Mouse (Mus musculus): ENCODE results near the gene Ywhag.

Gene Ywhag

DNA sequence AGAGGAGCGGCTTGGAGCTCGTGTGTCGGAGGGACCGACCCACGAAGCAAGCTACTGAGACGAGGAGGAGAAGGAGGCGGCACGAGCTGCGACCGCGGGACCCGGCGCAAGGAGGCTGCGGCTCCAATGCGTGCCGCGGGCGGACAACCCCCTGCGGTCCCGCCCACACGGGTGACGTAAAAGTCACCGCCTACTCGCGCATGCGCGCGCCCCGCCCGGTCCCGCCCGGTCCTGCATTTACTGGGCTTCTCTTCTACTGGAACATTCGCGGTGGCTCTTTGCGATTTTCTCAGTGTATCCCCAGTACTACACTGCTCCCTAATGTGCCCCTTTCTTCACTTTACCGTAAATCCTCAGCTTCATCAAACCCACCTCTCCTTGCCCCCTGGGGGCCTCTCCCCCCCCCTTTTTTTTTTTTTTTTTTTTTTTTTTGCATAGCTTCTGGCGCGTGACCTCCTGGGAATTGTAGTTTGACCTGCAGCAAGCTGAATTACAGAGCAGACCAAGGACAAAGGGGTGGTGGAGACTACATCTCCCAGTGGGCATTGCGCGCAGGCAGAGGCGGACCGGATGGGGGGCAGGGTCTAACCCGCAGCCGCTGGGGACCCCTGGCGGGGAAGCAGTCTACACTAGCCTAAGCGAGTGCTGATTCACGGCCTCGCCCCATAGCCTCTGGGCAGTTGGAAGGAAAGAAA is at the start of gene Ywhag:
Gene Ywhag, minus strand, starts transcription at position 136 of the 695 bp plus-strand sequence.
- DNase-seq (ENCODE audit: low spot score in 2 of 2): peak; percentile 93 to 95

DNA sequence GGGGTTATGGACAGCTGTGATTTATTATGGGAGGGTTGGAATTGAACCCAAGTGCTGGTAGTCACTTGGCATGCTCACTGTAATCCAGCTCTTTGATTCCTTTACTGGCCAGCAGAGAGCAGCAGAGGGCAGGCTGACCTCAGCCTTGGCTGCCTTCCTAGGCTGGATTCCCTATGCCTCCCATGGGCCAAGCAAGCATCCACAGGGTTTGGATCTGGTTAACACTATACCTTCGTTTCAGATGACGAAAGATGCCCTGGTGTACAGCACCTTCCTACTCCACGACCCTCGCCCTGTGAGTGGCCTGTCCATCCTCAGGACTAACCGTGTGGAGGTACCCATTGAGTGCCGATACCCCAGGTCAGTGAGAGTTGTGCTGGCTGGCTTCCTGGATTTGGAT is 48.0 kb upstream of the Ywhag start:
- DNase-seq (ENCODE audit: low spot score in 2 of 2): no peak

DNA sequence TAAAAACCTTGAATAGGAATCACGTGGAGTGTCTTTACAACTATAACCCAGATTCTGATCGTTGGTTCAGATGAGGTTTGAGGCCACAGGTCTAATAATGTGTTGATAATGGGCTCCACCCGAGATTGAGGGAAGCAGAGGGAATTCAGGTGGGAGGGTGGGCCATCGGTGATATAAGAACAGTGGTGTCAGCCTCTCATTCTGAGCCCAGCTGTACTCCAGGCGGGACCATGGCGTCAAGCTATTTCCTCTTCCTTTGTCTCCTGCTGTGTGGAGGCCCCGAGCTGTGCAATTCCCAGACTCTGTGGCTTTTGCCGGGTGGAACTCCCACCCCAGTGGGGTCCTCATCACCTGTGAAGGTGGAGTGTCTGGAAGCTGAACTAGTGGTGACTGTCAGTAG is 45.5 kb upstream of the Ywhag start, which contains the start of gene Zp3:
Gene Zp3, plus strand, starts transcription at position 196 of the 400 bp plus-strand sequence.
- DNase-seq (ENCODE audit: low spot score in 2 of 2): no peak

DNA sequence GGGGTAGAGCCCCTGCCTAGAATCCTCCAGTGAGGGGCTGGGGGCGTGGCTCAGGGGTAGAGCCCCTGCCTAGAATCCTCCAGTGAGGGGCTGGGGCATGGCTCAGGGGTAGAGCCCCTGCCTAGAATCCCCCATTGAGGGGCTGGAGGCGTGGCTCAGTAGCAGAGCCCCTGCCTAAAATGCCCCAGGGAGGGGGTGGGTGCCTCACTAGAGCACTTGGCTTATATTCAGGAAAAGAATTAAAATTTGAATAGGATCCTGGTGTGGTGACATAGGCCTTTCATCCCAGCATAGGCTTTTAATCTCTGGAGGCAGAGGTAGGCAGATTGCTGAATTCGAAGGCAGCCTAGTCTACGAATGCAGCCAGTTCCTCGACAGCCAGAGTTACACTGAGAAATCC is 45.0 kb upstream of the Ywhag start:
- no peak for DNase-seq (ENCODE audit: low spot score in 2 of 2)

DNA sequence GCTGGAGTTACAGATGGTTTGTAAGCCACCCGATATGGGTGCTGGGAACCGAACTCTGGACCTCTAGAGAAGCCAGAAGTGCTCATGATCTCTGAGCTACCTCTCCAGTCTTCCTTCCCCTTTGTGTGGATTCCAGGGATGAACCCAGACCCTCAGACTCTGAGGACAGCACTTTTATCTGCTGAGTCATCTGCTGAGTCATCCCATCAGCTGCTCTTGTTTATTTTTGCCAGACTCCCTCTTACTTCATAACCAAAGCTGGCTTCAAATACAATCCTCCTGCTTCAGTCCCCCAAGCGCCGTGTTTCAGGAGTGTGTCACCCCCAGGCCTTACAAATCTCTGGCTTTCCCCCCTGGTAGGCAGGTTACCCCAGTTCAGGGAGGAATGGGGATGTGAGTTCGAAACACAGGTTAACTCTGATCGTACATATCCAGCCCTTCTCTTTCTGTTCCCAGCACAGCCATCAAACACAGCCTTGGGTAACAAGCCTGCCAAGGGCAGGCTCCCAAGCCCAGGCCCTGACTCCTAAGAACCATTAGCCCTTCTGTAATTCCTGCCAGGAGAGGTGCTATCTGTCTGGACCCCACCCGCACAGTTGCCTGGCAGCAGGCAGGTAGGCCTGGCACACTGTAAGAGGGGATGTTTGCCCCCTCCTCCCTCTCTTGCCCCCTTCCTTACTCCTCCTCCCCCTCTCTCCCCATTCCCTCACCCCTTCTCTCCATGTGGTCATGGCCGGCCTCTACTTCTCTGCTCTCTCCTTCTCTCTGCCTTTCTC is 41.7 kb upstream of the Ywhag start:
- DNase-seq (ENCODE audit: low spot score in 2 of 2): no peak

DNA sequence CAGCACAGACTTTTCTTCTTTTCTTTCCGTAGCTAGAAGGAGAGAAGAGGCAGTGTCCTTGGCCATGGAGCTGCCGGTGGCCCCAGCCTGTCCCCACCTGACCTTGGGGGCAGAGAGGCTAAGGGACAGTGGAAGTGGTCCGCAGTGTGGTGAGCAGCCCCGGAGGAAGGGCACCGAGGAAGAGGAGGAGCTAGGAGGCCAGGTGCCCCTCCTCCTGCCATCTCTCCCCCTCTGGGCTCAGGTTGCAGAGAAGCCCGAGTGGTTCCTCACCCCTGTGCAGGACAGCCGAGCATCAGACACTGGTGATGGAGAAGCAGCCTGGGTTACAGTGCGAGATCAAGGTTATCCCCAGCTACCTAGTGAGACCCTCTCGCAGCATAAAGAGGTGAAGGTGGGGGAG is 39.9 kb upstream of the Ywhag start, which contains the start of gene Ssc4d:
Gene Ssc4d, minus strand, starts transcription at position 167 of the 400 bp plus-strand sequence.
- no peak for DNase-seq (ENCODE audit: low spot score in 2 of 2)

DNA sequence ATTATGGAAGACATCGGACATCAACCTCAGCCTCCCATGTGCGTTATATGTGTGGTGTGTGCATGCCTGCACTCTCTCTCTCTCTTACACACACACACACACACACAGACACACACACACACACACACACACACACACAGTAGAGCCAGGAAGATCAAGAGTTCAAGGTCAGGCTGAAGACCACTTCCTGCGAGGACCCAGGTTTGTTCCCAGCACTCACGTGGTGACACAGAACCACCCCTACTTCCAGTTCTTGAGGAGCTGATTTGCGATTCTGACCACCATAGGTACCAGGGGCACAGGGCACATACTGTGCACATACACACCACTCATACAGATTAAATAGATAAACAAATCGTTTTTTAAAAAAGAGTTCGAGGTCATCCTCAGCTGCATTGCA is 37.5 kb upstream of the Ywhag start:
- DNase-seq (ENCODE audit: low spot score in 2 of 2): no peak

DNA sequence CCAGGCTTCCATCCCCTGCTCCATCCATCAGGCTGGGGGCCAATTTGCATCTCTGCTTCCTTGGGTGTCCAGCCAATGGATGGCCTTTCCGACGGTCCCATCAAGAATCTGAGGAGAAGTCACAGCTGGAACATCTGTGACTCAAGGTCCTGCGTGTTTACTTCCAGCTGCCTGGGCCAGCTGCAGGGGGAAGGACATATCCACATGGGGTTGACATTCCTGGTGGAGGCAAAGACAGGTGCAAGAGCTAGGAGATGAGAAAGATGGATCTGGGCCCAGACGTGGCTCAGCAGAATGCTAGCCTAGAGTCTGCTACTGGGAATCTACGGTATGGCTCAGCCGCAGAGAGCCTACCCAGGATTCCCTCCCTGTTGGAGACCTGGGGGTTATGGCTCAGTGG is 35.8 kb upstream of the Ywhag start:
- DNase-seq (ENCODE audit: low spot score in 2 of 2): no peak

DNA sequence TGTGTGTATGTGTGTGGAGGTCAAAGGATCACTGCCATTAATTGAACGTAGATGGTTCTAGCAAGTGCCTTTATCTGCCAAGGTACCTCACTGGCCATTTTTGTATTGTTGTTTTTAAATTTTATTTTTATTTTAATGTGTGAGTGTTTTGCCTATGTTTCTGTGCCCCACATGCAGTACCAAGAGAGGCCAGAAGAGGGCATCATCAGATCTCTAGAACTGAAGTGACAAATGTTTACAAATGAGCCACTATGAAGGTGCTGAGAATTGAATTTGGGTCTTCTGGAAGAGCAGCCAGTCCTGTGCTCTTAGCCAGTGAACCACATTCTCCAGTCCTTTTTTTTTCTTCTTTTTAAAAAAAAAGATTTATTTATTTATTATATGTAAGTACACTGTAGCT is 34.4 kb upstream of the Ywhag start:
- DNase-seq (ENCODE audit: low spot score in 2 of 2): no peak

DNA sequence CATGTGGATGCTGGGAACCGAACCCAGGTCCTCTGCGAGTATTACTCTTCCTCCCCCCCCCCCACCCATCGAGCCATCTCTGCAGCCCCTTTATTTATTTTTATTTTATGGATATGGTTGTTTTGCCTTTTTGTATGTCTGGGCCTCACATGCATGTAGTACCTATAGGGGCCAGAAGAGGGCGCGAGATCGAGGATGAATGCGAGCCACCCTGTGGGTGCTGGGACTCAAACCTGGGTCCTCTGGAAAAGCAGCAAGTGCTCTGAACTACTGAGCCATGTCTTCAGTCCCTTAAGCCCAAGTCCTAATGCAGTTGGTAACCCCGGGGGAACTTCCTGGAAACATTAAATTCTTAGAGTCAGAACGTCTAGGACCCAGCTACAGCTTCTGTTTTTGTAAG is 32.5 kb upstream of the Ywhag start:
- DNase-seq (ENCODE audit: low spot score in 2 of 2): no peak

DNA sequence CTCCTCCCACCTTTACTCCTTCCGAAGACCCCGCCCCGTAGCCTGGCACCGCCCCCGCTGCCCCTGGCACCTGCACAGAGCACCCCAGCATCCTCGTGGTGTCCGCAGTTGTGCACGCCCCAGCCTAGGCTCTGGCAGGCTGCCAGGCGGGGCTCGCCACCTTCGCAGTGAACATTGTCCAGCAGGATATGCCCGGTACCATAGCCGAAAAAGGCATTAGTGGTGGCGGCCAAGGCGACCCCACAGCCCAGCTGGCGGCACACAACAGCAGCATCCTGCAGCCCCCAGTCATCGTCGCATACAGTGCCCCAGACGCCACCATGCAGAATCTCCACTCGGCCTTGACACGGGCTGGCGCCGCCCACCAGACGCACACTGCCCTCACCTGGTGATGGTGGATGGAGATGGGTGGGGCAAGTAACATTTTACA is 31.1 kb upstream of the Ywhag start:
- no peak for DNase-seq (ENCODE audit: low spot score in 2 of 2)

DNA sequence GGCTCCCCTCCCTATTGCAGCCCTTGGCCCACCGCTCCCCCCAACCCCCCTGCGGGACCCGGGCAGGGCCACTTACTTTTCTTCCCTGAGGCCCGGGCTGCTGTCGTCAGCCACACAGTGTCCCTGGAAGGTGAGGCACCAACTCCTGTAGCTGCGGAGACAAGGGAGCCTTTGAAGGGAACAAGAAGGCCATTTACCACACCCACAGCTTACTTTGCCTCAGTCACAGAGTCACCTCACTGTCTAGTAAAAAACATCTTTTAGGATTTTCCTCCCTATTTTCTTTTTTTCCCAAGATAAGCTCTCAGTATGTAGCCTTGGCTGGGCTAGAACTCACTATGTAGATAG is 28.8 kb upstream of the Ywhag start:
- DNase-seq (ENCODE audit: low spot score in 2 of 2): no peak

DNA sequence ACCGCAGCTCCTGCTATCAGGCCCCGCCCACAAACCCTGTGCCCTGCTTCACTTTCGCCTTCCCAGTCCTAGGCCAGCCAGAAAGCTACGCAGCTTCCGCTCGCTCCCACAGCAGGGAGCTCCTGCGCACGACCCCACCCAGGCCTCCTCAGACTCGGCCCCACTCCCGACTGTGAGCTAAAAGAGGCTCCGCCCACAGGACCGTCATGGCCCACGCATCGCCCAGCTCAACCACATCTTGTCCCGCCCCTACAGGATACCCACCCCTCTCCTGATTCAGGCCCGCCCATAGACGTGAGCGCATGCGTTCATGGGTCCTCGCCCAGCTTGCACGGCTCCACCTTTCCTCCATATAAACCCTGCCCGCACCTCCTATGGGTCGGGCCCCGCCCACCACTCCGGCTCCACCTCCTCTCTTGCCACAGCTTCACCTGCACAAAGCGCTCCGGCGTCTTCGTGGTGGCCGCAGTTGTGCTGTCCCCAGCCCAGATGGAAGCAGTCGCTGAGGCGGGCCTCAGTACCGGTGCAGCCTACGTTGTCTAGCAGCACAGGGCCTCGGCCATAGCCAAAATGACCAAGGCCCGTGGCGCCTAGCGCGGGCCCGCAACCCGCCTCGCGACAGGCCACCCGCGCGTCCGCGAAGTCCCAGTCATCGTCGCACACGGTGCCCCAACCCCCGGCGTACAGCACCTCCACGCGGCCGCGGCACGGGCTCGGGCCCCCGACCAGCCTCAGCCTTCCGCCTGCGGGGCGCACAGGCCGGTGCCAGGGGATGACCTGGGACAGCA is 28.3 kb upstream of the Ywhag start:
- DNase-seq (ENCODE audit: low spot score in 2 of 2): peak; percentile 98

DNA sequence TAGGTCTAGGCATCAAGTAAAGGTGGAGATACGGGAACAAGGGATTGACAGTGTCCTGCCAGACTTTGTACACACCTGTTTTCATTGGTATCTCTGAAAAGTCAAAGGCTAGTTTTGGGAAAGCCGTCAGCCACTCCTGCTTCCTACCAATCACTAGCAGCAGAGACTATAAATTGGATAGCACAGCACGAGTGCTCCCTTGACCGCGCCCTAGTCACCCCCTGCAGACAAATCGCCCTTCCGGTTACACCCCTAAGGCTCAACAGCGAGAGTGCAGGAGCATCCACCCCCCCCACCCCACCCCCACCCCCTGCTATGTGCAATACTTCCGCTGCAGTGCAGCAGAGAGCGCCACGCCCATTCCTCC is 27.7 kb upstream of the Ywhag start:
- DNase-seq (ENCODE audit: low spot score in 2 of 2): no peak

DNA sequence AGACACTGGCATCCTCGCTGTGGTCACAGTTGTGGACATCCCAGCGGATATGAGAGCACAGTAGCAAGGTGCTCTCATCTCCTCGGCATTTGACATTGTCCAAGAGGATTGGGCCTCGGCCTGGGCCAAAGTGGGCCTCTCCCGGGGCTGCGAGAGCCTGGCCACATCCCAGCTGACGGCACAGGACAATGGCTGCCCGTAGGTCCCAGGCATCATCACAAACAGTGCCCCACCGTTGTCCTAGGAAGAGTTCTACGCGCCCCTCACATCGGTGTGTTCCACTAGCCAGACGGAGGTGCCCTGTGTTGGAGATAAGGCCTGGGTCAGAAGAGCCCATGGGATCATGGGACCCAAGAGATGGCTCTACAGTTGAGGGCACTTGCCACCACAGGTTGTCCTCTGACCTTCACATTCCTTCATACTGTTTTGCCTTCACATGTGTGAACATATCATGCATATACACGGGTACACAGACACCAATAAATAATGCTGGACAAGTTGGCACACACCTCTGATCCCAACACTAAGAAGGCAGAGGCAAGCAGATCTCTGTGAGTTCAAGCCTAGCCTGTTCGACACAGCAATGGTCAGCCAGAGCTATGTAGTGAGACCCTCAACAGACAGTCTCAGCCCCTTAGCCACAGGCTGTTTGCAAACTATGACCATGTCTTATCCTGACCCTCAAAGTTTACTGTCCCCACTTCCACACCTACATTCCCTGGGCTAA is 26.7 kb upstream of the Ywhag start:
- DNase-seq (ENCODE audit: low spot score in 2 of 2): no peak

DNA sequence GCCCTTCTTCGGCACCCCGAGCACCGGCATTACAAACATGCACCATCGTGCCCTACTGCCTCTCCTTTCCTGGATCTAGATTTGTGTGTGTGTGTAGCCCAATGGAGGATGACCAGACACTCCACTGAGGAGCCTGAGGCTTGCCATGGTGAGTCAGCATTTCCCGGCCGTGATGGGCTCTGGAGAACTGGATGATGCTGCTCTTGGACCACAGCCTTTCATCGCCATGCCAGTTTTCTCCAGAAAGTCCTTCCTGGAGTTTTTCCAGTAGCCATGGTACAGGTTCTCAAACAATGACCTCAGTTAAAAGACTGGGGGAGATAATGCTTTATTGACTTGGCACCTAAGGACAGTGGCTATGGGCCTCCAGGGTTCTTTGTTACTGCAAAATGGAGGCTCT is 25.5 kb upstream of the Ywhag start:
- DNase-seq (ENCODE audit: low spot score in 2 of 2): no peak

DNA sequence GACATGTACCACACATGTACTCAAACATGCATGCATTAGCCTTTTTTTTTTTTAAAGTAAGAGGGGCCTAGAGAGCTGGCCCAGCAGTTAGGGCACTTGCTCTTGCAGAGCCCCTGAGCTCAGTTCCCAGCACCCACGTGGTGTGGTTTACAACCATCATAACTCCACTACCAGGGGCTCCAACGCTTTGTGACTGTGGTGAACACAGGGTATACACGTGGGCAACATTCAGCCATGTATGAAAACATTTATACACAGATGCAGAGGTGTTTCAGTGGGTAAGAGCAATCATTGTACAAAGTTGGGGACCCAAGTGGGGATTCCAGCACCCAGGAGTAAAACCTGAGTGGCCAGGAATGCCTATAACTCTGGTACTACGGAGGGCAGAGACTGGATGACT is 24.0 kb upstream of the Ywhag start:
- DNase-seq (ENCODE audit: low spot score in 2 of 2): no peak

DNA sequence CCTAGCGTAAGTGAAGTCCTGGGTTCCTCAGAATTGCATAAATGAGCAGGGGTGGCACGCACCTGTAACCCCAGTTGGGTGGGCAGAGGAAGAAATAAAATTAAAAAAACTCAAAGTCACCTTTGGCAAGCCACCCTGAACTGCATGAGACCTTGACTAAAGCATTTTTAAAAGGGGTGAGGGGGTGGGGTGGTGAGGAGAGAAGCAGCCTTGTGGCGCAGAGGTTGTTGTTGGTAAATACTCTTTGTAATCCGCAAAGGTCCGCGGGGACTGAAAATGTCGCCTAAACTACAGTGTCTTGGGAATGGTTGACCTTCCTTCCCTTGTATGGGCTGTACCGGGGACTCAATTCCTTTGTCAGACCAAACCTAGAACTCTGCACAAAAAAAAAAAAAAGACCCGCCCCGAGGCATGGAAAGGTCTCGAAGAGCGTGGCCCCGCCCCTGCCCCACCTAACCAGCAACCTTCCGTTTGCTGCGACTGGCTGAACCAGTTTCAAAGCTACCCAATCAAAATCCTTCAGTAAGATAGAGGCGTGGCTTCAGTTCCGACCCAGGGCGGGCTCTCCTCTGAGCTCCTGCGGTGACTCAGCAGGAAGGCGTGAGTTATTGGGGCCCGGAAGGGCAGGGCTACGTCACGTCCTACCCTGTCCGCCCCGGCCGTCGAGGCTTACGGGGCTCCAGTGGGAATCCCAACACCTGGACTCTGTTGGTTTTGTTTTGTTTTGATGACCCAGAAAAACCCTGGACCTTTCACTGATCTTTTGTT is 23.0 kb upstream of the Ywhag start:
- DNase-seq (ENCODE audit: low spot score in 2 of 2): peak; percentile 91 to 96

DNA sequence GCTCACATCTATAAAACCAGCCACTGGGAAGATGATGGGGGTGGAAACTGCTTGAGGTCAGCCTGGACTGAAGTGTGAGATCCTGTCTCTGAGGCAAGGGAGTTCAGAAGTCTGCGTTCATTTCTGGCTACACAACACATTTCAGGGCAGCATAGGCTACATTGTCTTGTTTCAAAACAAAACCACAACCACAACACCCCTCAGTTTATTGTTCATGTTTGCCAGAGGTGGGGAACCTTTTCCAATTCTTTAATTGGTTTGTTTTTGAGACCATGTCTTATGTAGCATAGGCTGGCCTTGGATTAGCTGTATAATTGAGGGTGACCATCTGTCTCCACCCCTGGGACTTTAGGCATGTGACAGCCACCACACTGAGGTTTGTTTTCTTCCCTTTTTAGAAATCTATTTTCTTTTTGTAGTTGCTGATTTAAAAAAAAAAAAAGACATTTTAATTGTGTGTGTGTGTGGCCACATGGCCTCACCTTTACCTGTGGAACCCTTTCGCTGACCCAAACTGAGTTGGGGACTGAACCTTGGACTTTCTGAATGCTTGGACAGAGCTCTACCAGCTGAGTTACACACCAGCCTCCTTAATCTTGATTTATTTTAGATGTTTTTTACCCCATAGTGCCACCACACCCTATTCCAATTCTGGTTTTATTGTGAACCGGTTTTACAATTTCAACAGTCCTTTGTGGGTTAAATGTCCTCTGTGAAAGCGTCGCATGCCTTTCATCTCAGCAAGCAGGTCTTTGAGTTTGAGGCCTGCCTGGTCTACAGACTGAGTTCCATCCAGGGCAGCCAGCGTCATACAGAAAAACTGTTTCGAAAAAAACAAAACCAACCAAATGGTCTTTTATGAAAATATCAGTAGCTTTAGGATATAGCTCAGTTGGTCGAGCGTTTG is 22.1 kb upstream of the Ywhag start:
- DNase-seq (ENCODE audit: low spot score in 2 of 2): no peak

DNA sequence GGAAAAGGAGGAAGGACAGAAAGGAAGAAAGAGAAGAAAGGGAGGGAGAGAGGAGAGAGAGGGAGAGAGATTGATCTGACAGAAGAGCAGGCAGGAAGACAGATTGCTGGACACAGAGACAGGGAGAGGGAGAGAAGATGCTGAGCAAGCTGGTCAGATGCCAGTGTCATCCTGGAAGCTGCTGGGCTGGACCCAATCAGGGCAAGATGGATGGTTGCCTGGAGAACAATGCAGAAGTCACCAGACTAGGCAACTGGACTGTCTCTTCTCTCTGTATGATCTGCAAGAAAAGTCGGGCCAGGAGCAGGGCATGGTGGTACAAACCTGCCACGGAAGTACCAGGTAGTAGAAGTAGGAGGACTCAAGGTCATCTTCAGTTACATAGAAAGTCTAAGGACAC is 18.4 kb upstream of the Ywhag start:
- DNase-seq (ENCODE audit: low spot score in 2 of 2): no peak

All from right cerebral cortex, postnatal 36 days (tissue).